Mouse (Mus musculus): ENCODE measurements at regions not wholly inside any gene's neighbourhood (a gene's known extent, or its start where the extent isn't known, plus 50 kb on each side); places are given as distances from the start of the nearest gene placed in this dataset.

- TF ChIP-seq CTCF (IDR thresholded peaks at IDR 0.05; ENCODE audit: borderline replicate concordance, control insufficient read depth, extremely low read depth, insufficient read depth, low read length, poor library complexity) = no peak
- TF ChIP-seq POLR2A (IDR thresholded peaks at IDR 0.05; ENCODE audit: control insufficient read depth, extremely low read depth, insufficient read depth, low read length, poor library complexity) = no peak
These were observed 2206.6 kb upstream of the Lrrc6 start for GRCm38 (mm10) chr15:68707306-68707705.
